Mouse (Mus musculus) right cerebral cortex, adult 2 months (tissue): ENCODE measurements around the gene Gm42517.
A peak's percentile ranks its signal among the peaks of the same experiment; 100 is the strongest.

Experiments used
- DNase-seq, 2 experiments: peaks; one replicate each; pipeline ENCODE4 v3.0.0; 2021 to 2022; ENCODE audit warnings: low spot score in 2 of 2

The Gm42517 gene

DNA sequence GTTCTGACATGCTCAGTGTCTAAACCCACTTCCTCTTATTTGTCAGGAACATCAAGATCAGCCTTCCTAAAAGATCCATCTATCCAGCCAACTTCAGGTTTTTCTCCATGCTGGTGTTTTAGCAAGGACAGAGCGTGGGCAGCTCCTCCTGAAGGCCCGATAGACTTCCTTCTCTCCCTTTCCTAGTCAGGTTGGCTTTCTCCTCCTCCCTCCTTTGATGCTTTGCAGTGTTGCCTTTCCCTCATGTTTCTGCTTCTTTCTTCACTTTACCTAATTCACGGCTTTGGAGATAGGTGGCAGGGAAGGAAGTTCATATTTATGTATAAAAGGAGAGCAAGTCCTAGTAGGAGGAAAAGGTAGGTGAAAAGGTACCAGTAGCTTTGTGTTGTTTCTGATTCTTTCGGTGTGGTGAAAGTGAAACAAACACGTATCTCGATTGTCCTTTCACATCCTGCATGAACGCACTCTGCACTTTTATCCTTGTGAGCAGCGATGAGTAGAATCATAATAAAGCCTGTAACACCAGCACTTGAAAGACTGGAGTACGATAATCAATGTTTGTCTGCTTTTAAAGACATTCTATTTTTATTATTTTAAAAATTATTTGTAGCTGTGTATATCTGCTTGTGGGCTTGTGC lies 18.1 kb downstream of the Gm42517 start:
- no peak for DNase-seq

DNA sequence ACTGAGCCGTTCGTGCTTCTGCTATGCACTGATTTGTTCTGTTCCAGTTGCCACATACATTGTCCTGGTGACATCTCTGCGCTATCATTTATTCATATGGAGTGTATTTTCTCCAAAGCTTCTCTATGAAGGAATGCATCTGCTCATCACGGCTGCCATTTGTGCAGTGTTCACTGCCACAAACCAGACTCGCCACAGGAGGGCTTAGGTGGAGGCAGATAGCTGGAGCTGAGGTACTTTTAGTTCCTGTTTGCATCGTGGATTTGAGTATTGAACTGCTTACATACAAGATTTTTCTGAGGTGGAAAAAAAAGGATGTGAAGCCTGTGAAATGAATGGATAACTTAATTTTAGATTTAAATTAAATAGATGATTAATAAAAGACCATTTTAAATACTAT lies 19.9 kb downstream of the Gm42517 start:
- no peak for DNase-seq

DNA sequence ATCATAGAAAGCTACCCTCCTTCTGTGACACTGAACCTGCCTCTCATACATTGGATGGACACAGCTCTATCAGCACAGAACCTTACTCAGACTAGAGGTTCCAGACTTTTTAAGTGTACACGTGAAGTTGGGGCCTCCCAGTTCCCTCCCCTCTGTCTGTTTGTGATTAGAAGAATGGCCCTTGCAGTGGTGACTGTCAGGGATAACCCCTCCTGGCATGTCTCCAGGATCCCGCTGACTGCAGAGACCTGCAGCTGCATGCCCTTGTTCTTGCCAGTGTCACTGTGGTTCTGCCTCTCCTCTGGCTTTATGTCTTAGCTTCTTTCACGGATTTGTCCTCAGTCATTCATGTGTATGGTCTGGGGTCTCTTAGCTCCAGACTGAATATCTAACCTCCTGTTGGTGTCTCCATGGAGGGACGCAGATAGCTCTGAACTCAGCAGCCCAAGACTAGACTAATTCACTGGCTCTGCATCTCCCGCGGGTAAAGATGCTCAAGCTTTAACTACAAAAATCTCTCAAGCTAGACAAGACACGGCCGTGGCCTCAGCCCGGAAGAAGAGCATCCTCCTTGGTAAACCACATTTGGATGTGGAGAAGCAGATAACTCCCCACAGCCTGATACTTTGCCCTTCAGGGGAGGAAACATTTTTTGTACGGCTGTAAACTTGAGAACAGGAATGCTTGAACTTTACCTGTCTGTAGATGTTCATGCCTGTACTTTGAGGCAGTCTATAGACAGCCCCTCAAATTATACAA lies 22.2 kb downstream of the Gm42517 start:
- no peak for DNase-seq

DNA sequence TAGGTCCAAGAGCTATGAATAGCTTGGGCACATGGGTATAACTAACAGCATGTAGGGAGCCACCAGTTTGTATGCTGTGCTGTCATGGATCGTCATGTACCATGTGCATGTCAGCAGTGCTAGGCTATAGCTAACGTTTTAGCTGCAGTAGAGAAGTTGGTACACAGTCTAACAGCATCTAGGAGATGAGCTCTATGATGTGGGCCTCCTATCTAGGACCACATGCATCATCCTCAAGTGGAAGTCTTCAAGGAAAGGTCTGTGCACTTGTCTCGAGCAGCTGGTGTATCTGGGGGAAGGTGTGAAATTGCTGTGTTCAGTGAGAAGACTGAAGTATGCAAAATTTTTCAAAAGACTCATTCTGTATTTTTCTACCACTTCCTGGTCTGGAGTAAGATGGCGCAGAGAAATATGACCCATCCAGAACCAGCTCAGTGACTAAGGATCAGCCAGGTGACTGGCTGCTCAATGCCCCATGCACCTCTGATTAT lies 24.0 kb downstream of the Gm42517 start:
- DNase-seq, result peak in 1 of 2 experiments; percentile 16

DNA sequence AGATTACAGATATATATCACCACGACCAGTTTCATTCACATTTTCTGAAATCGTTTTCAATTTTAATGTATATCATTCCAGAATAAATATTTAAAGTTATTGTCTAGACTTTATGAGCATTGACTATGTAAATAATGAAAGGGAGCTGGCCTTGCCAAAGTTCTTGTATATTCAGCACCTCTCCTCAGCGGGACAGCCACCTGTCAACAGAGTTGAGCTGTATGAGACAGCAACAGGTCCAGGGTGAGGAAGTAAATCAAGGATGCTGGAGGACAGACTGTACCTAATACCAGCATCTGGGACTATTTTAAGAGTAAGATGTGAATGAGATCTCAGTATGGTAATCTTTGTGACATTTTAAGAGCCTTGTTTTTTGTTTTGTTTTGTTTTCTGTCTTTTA lies 29.7 kb downstream of the Gm42517 start:
- no peak for DNase-seq

DNA sequence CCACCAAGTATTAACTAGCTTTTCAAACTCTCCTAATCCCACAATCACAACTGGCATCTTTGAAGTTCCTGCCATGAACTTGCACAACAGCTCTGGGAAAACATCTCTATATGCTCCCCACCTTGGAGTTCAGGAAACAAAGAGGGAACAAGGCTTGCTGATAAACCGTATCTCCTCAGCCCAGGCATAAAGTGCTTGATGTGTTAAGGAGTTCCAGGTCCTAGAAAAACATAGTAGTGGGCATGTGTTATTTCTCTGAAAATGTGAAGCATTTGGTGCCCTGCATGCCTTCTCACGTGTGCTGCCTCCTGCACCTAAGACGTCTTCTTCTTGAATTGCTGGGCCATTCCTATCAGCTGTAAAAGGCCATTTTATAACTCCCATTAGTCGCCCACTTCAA lies 30.3 kb downstream of the Gm42517 start:
- DNase-seq, result no peak

DNA sequence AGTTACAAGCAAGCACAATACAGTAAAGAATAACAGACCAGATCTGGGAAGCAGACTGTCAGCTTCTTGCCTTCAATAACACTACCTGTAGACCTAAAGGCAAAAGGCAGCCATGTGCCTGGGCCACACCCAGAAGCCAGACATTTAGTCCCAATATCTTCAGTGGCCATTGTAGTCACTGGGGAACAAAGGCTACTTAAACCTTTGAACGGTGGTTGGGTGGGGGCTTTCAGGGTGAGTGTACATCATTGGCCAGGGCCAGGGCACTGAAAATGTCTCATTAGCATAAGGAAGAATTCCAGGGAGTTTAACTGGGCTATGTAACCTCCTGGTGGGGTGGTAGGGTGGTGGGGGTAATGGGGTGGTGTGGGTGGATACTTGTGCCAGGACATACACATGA lies 36.7 kb downstream of the Gm42517 start:
- no peak for DNase-seq
